Mouse (Mus musculus) thymus, adult 2 months (tissue): ENCODE measurements around the gene Aarsd1.

Experiments used
- CTCF ChIP-seq: fragments of 200-500 bp; IDR thresholded peaks from 2 replicates; pipeline ENCODE4 v1.5.1; 2012; ENCODE audit warnings: mild to moderate bottlenecking, control low read depth, low read length, moderate library complexity, borderline replicate concordance; ENCODE audit not compliant: control insufficient read depth, poor library complexity, insufficient read depth; ENCODE audit errors: extremely low read depth
- POLR2A ChIP-seq: fragments of 200-500 bp; IDR thresholded peaks from 2 replicates; pipeline ENCODE4 v1.6.1; 2012; ENCODE audit warnings: mild to moderate bottlenecking, low read length, control low read depth, moderate library complexity; ENCODE audit not compliant: control insufficient read depth, poor library complexity, insufficient read depth; ENCODE audit errors: extremely low read depth

DNA sequence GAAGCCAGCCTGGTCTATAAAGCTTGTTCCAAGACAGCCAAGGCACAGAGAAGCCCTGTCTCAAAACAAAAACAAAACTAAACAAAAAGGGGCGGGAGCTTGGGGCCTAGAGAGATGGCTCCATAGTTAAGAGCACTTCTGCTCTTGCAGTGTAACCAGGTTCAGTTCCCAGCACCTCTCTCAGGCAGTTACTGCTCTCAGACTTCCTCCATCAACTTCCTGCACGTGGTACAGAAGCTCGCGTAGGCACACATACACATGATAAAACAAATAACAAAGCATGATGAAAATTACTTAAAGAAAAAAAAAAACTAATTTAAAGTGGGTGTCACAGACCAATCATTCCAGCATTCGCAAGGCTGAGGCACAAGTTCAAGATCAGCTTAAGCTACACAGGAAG is 2.7 kb upstream of the Aarsd1 start:
- TF ChIP-seq POLR2A (no peak), CTCF (no peak)
